Mouse (Mus musculus) hindbrain, embryonic 13.5 days (tissue): ENCODE data around the gene Met. TPM values are rescaled to one million over a fixed set of nuclear protein-coding genes. Genes with fewer than 3 reads are reported as not detected.
A peak's percentile ranks its signal among the peaks of the same experiment; 100 is the strongest.

Experiments
- ATAC-seq: fragments of 200-750 bp; cut with Nextera tagmentation; 2 replicates; pipeline ENCODE4 v1.8.0; 2017; ENCODE audit warnings: moderate TSS enrichment; ENCODE audit not compliant: low FRiP score
- H3K27ac ChIP-seq: fragments of 300-500 bp; sonication (generic); 2 replicates; pipeline ENCODE4 v1.5.1; 2015; ENCODE audit warnings: inconsistent platforms, mild to moderate bottlenecking, moderate library complexity
- H3K27me3 ChIP-seq: fragments of 300-500 bp; sonication (generic); 2 replicates; pipeline ENCODE4 v1.6.1; 2015; ENCODE audit warnings: mild to moderate bottlenecking, inconsistent platforms
- H3K36me3 ChIP-seq: fragments of 300-500 bp; sonication (generic); 2 replicates; pipeline ENCODE4 v1.6.1; 2015; ENCODE audit warnings: mild to moderate bottlenecking, inconsistent platforms
- H3K4me1 ChIP-seq: fragments of 300-500 bp; sonication (generic); replicated peaks from 2 replicates; pipeline ENCODE4 v1.6.1; 2015; ENCODE audit warnings: inconsistent platforms
- H3K4me2 ChIP-seq: fragments of 300-500 bp; sonication (generic); 2 replicates; pipeline ENCODE4 v1.6.1; 2015; ENCODE audit warnings: inconsistent platforms, mild to moderate bottlenecking, moderate library complexity
- H3K4me3 ChIP-seq: fragments of 300-500 bp; sonication (generic); 2 replicates; pipeline ENCODE4 v1.5.1; 2015; ENCODE audit warnings: mild to moderate bottlenecking, inconsistent platforms
- H3K9ac ChIP-seq: fragments of 300-500 bp; sonication (generic); 2 replicates; pipeline ENCODE4 v1.6.1; 2015; ENCODE audit warnings: mild to moderate bottlenecking, inconsistent platforms
- H3K9me3 ChIP-seq: fragments of 300-500 bp; sonication (generic); 2 replicates; pipeline ENCODE4 v1.6.1; 2016; ENCODE audit warnings: inconsistent platforms
- WGBS: fragments of 180-500 bp; shearing (Covaris S2); methylation state at CpG from one replicate; pipeline ENCODE4 v1.1.7; 2015; 5-methylcytosine and 5-hydroxymethylcytosine counted together
- polyA plus RNA-seq: library from polyadenylated mRNA; unstranded; fragments of >200 nt; fragmentation: Nextera tagmentation; extraction: Ambion mirVana; gene quantifications from 2 replicates; pipeline ENCODE4 v1.2.1, GENCODE M21; 2015

The Met gene
- polyA plus RNA-seq, 1 experiment from 2014 or later = 1.7 TPM

DNA sequence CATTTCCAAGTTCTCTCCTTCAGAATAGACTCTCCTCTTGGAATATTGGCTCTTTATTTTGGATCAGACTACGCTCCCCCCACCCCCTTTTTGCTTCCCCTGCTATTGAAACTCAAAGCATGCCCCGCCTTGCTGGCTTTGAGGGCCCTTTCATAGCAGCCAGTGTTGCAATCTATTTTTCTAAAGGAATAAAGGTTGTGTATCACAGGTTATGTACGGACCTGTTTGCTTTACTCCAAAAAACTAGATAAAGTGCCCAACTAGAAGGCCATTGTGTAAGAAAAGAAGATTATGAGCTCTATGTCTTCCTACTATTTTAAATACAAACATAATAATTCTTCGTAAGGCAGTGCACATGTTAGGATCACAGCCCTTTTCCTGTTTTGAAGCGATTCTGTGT, 5.4 kb downstream of the Met start:
- H3K9ac ChIP-seq = no peak overlapping the region
- no peak overlapping the region for H3K27ac ChIP-seq
- H3K9me3 ChIP-seq = no peaks in the 10 kb centered on the region
- H3K36me3 ChIP-seq = no peaks in the 10 kb centered on the region
- ATAC-seq = no peak
- H3K27me3 ChIP-seq = peaks cover 29% of the 10 kb centered on the region
- no peak overlapping the region for H3K4me3 ChIP-seq
- H3K4me2 ChIP-seq = no peak overlapping the region
- WGBS = 94% methylated on average over 5 of the region's 5 CpGs
- peaks cover 12% of the 10 kb centered on the region for H3K4me1 ChIP-seq

DNA sequence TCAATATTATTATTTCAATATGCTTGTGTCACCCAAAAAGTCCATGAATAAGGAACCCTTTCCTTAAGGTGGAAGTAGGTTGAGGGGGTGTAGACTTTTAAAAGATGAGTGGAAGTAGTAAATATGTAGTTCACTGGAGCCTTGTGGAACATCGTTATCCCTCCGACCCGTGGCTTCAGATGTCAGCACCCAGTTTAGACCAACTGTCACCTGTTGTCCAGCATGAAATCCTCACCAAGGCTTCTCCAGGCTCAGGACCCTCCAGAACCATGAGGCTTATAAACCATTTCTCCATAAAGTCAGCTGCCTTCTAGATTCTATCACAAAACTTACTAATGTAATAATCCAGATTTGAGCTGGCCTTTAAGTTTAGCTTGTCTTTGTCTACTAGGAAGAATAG, 9.5 kb downstream of the Met start:
- no peak for ATAC-seq
- Histone ChIP-seq H3K4me2 (no peak overlapping the region), H3K27me3 (no peaks in the 10 kb centered on the region), H3K9ac (no peak overlapping the region), H3K4me1 (no peaks in the 10 kb centered on the region), H3K9me3 (no peaks in the 10 kb centered on the region), H3K4me3 (no peak overlapping the region), H3K27ac (no peak overlapping the region), H3K36me3 (no peaks in the 10 kb centered on the region)
- WGBS = 96% methylated on average over 3 of the region's 3 CpGs

DNA sequence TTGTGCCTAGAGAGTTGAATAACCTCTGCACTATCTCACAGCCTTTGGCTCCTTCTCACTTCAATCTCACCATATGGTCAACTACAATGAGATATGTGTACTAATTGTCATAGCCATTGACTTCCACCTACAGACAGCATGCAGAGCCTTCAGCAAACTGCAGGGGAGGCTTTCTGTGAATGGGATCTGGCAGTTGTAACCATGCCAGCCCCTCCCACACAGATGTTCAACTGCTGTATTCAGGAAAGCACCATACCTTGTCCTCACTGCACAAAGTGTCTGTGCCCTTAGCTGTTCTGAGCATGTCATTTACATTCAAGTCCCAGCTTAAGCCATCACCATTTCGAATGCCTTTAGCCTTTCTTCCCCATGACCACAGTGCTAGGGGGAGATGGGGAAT, 14.2 kb downstream of the Met start:
- Histone ChIP-seq H3K4me3 (no peak overlapping the region), H3K9me3 (no peaks in the 10 kb centered on the region), H3K9ac (no peak overlapping the region), H3K4me2 (no peak overlapping the region), H3K36me3 (no peaks in the 10 kb centered on the region), H3K27me3 (no peaks in the 10 kb centered on the region), H3K27ac (no peak overlapping the region), H3K4me1 (no peaks in the 10 kb centered on the region)
- 60% methylated on average over 1 of the region's 1 CpGs for WGBS
- ATAC-seq = 0 out of 2 replicates have a peak, but pooled peaks have one; percentile 49

DNA sequence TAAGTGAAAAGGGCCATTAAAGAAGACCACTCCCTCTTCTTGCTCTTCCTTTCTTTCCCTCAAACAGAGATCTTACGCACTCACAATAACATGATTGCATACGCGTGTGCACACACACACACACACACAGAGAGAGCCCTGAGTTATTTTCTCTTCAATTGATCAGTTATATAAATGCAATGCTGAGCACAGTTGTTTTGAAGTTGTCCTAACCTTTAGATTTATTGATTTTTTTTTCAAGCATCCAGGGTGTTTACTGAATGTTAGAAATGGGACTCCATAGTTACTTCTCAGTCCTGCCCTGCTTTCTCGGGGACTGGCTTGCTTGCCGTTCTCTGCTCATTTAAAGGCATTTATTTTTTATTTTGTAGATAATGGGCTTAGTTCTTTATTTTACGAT, 14.7 kb downstream of the Met start:
- ATAC-seq = no peak
- WGBS = 85% methylated on average over 6 of the region's 6 CpGs
- Histone ChIP-seq H3K36me3 (no peaks in the 10 kb centered on the region), H3K4me2 (no peak overlapping the region), H3K4me1 (no peaks in the 10 kb centered on the region), H3K4me3 (no peak overlapping the region), H3K27ac (no peak overlapping the region), H3K9me3 (no peaks in the 10 kb centered on the region), H3K27me3 (no peaks in the 10 kb centered on the region), H3K9ac (no peak overlapping the region)

DNA sequence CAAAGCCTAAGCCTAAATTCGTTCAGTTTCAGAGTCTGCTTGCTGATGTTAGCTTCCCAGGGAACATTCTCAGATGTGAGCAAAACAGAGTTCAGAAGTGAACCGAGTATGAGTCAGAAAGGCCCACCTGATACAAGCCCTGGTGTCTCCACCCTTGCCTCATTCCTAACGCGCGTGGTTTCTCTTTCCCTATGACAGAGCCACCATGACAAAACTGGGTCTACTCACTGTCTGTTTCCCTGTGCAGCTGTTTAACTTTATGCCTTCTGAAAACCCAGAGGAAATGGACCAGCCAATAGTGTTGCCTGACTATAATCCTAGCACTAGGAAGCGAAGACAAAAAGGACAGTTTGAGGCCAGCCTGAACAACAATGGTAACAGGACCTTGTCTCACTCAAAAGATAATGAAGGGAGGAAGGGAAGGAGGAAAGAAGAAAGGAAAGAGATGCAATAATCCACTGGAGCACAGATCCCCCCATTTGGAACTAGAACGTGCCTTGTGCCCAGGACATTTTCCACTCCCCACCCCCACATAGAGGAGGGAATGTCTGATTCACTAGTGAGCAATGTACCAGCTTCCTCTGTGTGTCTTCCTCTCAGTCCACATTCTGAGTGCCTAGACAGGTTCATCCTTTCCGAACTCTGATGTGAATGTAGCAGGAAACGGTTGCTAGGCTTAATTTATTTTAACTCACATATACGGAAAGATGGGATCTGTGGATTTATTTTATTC, 15.4 kb downstream of the Met start:
- Histone ChIP-seq H3K4me1 (no peaks in the 10 kb centered on the region), H3K9ac (no peak overlapping the region), H3K27ac (no peak overlapping the region), H3K36me3 (no peaks in the 10 kb centered on the region), H3K4me3 (no peak overlapping the region), H3K9me3 (no peaks in the 10 kb centered on the region), H3K27me3 (no peaks in the 10 kb centered on the region), H3K4me2 (no peak overlapping the region)
- WGBS = 78% methylated on average over 10 of the region's 10 CpGs
- no peak for ATAC-seq

DNA sequence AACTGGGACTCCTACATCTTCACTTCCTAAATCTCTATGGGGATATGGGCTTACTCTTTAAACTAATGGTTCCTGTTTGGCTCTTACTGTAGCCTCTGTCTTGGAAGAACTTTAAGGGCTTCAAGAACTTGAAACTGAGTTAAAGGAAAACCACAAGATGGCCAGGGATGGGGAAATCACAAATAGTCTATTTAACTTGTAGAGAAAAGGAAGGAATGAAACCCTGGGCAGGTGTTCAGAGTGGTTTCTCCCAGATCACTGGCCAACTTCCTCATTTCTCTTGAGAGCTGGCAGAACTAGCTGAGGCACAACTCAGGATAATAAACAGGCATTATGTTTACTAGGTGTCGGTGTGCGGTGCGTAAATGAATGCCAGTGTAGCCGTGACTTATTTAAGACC, 17.5 kb downstream of the Met start:
- Histone ChIP-seq H3K36me3 (no peaks in the 10 kb centered on the region), H3K27ac (no peak overlapping the region), H3K9ac (no peak overlapping the region), H3K9me3 (no peaks in the 10 kb centered on the region), H3K4me2 (no peak overlapping the region), H3K4me1 (no peaks in the 10 kb centered on the region), H3K4me3 (no peak overlapping the region), H3K27me3 (no peaks in the 10 kb centered on the region)
- ATAC-seq = no peak
- WGBS = 87% methylated on average over 4 of the region's 4 CpGs

DNA sequence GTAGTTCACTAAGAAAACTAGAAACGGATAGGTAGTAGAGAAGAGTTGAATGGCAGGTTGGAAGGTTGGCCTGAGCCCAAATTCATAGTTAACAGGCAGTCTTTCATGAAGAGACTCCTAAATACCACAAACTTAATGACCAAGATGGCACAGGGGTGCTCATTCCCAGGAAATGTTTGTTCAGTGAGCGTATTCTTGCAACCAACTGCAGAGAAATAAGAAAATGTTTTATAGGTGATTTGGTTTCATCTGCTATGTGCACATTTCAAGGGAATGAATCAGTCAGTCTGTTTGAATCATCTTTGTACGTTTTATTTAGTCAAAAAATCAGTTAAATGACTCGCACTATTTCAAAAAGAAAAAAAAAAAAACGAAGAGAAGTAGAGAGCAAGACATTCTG, 21.6 kb downstream of the Met start:
- 88% methylated on average over 5 of the region's 5 CpGs for WGBS
- H3K27ac ChIP-seq = no peak overlapping the region
- no peak overlapping the region for H3K4me2 ChIP-seq
- no peak for ATAC-seq
- no peak overlapping the region for H3K4me3 ChIP-seq
- H3K27me3 ChIP-seq = no peaks in the 10 kb centered on the region
- no peaks in the 10 kb centered on the region for H3K4me1 ChIP-seq
- no peak overlapping the region for H3K9ac ChIP-seq
- no peaks in the 10 kb centered on the region for H3K9me3 ChIP-seq
- H3K36me3 ChIP-seq = no peaks in the 10 kb centered on the region

DNA sequence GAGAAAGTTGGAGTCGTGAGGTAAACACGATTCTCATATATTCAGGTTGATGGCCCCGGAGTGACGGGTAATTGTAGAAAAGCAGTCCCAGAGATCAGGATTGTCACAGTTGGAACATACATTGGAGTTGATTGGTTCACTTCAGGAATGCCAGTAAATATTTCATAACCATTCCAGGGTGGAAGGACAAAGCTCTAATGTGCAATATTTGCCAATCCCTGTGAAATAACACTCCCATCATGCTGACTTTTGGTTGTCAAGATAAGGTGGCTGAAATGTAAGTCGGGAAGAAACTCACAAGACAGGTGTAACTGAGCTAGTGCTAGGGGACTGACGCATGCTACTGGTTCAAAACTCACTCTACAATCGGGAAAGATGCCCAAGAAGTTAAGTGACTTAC, 22.2 kb downstream of the Met start:
- Histone ChIP-seq H3K27ac (no peak overlapping the region), H3K4me2 (no peak overlapping the region), H3K9me3 (no peaks in the 10 kb centered on the region), H3K4me3 (no peak overlapping the region), H3K36me3 (no peaks in the 10 kb centered on the region), H3K27me3 (no peaks in the 10 kb centered on the region), H3K4me1 (no peaks in the 10 kb centered on the region), H3K9ac (no peak overlapping the region)
- 92% methylated on average over 7 of the region's 7 CpGs for WGBS
- no peak for ATAC-seq

DNA sequence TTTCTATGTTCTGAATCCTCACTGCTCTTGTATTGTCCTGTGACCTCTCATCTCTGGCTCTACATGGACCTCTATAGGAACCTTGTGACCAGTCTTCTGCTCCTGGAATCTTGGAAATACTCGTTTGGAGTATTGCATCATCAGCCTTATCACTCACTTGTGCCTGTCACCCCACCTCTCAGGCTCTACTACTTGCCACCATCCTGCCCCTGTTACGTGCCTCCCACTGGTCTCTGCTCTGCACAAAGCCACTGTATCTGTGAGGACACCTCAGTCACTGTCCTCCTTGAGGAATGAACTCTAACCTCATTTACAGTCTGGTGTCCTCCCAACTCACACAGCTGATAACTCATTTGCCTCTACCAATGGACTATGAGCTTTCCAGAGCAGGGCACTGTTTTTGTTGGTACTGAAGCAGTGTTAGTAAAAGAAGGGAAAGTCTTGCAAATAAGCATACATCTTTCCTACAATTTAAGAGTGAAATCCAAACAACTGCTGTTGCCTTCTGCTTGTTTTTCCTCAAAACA, 24.8 kb downstream of the Met start:
- WGBS = 78% methylated on average over 2 of the region's 2 CpGs
- H3K4me1 ChIP-seq = no peaks in the 10 kb centered on the region
- H3K27ac ChIP-seq = no peak overlapping the region
- H3K9ac ChIP-seq = no peak overlapping the region
- H3K36me3 ChIP-seq = no peaks in the 10 kb centered on the region
- H3K27me3 ChIP-seq = no peaks in the 10 kb centered on the region
- no peak overlapping the region for H3K4me2 ChIP-seq
- H3K9me3 ChIP-seq = no peaks in the 10 kb centered on the region
- no peak for ATAC-seq
- no peak overlapping the region for H3K4me3 ChIP-seq

DNA sequence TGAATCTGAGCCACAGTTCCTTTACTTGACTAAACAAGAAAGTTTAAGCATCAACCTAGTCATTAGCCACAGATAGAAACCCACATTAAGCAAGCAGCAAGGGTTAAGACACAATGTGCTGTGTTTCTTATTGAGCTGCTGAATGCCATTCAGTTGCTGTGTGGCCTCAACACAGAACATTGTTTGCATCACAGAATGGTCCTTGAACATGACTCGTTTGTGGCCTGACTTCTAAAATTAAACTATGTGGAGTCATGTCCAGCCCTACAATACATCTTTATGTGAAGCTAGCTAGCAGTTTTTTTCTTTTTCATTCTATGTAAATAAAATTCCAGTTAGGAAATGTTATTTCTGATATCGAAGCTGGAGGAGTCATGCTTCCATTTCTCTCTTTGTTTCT, 27.2 kb downstream of the Met start:
- Histone ChIP-seq H3K36me3 (no peaks in the 10 kb centered on the region), H3K27ac (no peak overlapping the region), H3K4me2 (no peak overlapping the region), H3K4me1 (no peaks in the 10 kb centered on the region), H3K27me3 (no peaks in the 10 kb centered on the region), H3K9me3 (no peaks in the 10 kb centered on the region), H3K9ac (no peak overlapping the region), H3K4me3 (no peak overlapping the region)
- WGBS = 49% methylated on average over 2 of the region's 2 CpGs
- ATAC-seq = no peak

DNA sequence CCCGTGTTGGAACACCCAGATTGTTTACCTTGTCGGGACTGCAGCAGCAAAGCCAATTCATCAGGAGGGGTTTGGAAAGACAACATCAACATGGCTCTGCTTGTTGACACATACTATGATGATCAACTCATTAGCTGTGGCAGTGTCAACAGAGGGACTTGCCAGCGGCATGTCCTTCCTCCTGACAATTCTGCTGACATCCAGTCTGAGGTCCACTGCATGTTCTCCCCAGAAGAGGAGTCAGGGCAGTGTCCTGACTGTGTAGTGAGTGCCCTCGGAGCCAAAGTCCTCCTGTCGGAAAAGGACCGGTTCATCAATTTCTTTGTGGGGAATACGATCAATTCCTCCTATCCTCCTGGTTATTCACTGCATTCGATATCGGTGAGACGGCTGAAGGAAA, 27.9 kb downstream of the Met start:
- Histone ChIP-seq H3K36me3 (no peaks in the 10 kb centered on the region), H3K4me1 (no peaks in the 10 kb centered on the region), H3K9ac (no peak overlapping the region), H3K4me3 (no peak overlapping the region), H3K4me2 (no peak overlapping the region), H3K27me3 (no peaks in the 10 kb centered on the region), H3K27ac (no peak overlapping the region), H3K9me3 (no peaks in the 10 kb centered on the region)
- no peak for ATAC-seq
- WGBS = 88% methylated on average over 10 of the region's 10 CpGs

DNA sequence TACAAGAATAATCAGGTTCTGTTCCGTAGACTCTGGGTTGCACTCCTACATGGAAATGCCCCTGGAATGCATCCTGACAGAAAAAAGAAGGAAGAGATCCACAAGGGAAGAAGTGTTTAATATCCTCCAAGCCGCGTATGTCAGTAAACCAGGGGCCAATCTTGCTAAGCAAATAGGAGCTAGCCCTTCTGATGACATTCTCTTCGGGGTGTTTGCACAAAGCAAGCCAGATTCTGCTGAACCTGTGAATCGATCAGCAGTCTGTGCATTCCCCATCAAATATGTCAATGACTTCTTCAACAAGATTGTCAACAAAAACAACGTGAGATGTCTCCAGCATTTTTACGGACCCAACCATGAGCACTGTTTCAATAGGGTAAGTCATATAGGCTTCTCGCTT, 28.5 kb downstream of the Met start:
- no peak for ATAC-seq
- Histone ChIP-seq H3K36me3 (no peaks in the 10 kb centered on the region), H3K4me2 (no peak overlapping the region), H3K9me3 (no peaks in the 10 kb centered on the region), H3K27me3 (no peaks in the 10 kb centered on the region), H3K9ac (no peak overlapping the region), H3K4me1 (no peaks in the 10 kb centered on the region), H3K27ac (no peak overlapping the region), H3K4me3 (no peak overlapping the region)
- 94% methylated on average over 8 of the region's 8 CpGs for WGBS

DNA sequence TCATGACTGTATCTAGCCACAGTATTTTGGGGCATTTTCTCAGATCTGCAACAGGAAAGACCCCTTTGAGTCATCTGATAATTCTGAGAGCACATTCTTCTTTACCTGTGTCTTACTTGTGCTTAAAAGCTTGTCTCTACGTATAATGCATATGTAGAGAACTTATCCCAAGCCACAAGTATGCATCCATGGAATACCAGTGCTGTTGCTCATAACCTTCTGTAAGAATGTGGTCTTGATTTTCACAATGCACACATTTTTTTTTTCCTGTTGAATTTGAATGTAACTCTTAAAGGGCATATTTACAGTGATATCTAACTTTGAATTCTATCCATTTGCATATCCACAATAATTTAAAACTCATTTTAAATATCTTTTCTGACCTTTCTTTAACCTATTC, 31.8 kb downstream of the Met start:
- Histone ChIP-seq H3K4me3 (no peak overlapping the region), H3K9me3 (no peaks in the 10 kb centered on the region), H3K27ac (no peak overlapping the region), H3K9ac (no peak overlapping the region), H3K4me1 (no peaks in the 10 kb centered on the region), H3K4me2 (no peak overlapping the region), H3K36me3 (no peaks in the 10 kb centered on the region), H3K27me3 (no peaks in the 10 kb centered on the region)
- no peak for ATAC-seq
- WGBS = 98% methylated on average over 1 of the region's 1 CpGs
